Mouse (Mus musculus): ENCODE results near the gene Serpinb9b. TPM values are rescaled to one million over a fixed set of nuclear protein-coding genes. Genes with fewer than 3 reads are reported as not detected.
A peak's percentile ranks its signal among the peaks of the same experiment; 100 is the strongest.

Gene Serpinb9b
- polyA plus RNA-seq, 1 experiment from 2014 or later, result 0.16 TPM

DNA sequence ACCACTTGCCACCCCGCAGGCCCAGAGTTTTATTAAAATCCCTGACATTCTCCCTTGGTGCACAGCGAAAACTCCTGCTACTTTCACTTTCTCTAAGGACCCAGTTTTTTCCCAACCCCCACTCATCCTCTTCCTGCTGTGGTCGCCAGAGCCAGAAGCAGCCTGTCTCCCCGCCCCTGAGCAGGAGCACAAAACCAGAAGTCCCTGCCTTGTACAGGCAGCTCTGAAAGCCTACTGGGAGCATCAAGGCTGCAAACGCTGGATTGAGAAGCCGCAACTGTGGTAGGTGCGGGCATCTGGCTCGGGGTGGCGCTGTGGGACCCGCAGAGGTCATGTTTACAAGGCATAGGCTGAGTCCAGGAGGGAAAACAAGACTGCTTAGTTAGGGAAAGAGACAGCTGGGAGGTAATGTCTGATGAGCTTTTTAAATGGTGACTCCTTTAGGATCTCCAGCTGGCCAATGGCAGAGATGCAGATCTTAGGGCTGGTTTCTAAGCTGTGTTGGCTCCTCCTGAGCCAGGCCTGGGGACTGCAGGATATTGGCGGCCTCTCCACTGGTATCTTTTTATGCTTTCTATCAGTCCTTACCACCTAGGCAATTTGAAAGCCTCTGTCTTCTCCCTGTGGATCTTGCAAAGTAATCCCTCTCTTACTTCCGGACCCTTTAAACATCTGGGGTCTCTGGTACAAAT lies 22.7 kb upstream of the Serpinb9b start:
- Histone ChIP-seq H3K4me2 (ENCODE audit: low read depth, low read length) (peak overlapping the region; percentile 74), H3K4me3 (ENCODE audit: low read length) (peak overlapping the region; percentile 48), H3K9ac (ENCODE audit: low read depth, low read length) (peak overlapping the region; percentile 63), H3K9me3 (ENCODE audit: control insufficient read depth, low read length) (no peaks in the 10 kb centered on the region), H3K36me3 (ENCODE audit: control insufficient read depth, insufficient read depth, low read length) (no peaks in the 10 kb centered on the region), H3K27ac (ENCODE audit: low read length) (peak overlapping the region; percentile 88), H3K4me1 (ENCODE audit: control insufficient read depth, insufficient read depth, low read length) (peaks cover 8% of the 10 kb centered on the region), H3K27me3 (replicated peaks; ENCODE audit: control insufficient read depth, insufficient read depth, low read length) (no peaks in the 10 kb centered on the region)
- peak; percentile 95 for ATAC-seq
- WGBS, result 11% methylated on average over 12 of the region's 12 CpGs

DNA sequence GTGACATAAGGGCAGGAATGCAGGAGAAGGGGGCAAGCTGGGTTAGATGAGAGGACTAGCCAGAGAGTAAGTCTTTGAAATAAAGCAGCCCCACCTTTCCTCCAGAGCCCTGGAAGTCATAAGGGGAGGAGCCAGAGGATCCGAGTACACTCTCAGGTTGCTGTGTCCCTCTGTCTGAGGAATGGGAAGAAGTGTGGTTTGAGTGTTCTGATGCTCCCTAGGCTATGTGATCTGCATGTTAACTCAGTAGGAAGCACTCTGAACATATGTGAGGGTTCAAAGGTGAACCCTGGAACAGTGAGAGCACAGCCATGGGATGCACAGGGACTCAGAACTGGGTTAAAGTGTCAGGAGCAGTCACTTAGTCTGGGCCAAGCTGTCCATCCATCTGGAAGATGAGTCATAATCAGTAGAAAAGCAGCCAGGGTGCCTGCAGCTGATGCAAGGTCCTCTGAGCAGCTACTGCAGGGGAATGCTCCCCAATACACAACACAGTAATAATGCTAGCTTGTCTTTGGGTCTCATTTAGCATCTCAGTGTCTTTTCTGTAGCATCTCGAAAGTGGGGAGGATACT lies 21.6 kb upstream of the Serpinb9b start:
- no peak overlapping the region for H3K4me2 ChIP-seq (ENCODE audit: low read depth, low read length)
- H3K4me3 ChIP-seq (ENCODE audit: low read length), result no peak overlapping the region
- H3K36me3 ChIP-seq (ENCODE audit: control insufficient read depth, insufficient read depth, low read length), result no peaks in the 10 kb centered on the region
- no peak overlapping the region for H3K9ac ChIP-seq (ENCODE audit: low read depth, low read length)
- ATAC-seq, result no peak; the same call in 1 of the 2 replicates
- 50% methylated on average over 2 of the region's 2 CpGs for WGBS
- H3K9me3 ChIP-seq (ENCODE audit: control insufficient read depth, low read length), result no peaks in the 10 kb centered on the region
- no peak overlapping the region for H3K27ac ChIP-seq (ENCODE audit: low read length)
- no peaks in the 10 kb centered on the region for H3K27me3 ChIP-seq (replicated peaks; ENCODE audit: control insufficient read depth, insufficient read depth, low read length)
- peaks cover 8% of the 10 kb centered on the region for H3K4me1 ChIP-seq (ENCODE audit: control insufficient read depth, insufficient read depth, low read length)

DNA sequence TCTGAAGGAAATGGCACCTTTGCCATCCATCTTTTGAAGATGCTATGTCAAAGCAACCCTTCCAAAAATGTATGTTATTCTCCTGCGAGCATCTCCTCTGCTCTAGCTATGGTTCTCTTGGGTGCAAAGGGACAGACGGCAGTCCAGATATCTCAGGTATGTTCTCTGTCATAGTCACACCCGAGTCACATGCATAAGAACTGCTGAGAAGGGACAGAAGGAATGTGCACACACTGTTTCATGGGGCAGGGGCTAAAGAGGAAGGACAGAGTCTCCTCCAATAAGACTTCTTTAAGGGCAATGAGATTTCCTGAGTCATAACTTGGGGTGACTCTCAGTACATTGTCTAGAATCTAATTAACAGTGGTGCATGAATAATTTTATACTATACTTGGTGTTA lies 20.7 kb upstream of the Serpinb9b start:
- H3K4me3 ChIP-seq (ENCODE audit: low read length), result no peak overlapping the region
- no peak overlapping the region for H3K9ac ChIP-seq (ENCODE audit: low read depth, low read length)
- H3K9me3 ChIP-seq (ENCODE audit: control insufficient read depth, low read length), result no peaks in the 10 kb centered on the region
- H3K27ac ChIP-seq (ENCODE audit: low read length), result no peak overlapping the region
- WGBS, result 82% methylated on average over 3 of the region's 3 CpGs
- peaks cover 8% of the 10 kb centered on the region for H3K4me1 ChIP-seq (ENCODE audit: control insufficient read depth, insufficient read depth, low read length)
- no peak overlapping the region for H3K4me2 ChIP-seq (ENCODE audit: low read depth, low read length)
- ATAC-seq, result no peak
- no peaks in the 10 kb centered on the region for H3K36me3 ChIP-seq (ENCODE audit: control insufficient read depth, insufficient read depth, low read length)
- no peaks in the 10 kb centered on the region for H3K27me3 ChIP-seq (replicated peaks; ENCODE audit: control insufficient read depth, insufficient read depth, low read length)

DNA sequence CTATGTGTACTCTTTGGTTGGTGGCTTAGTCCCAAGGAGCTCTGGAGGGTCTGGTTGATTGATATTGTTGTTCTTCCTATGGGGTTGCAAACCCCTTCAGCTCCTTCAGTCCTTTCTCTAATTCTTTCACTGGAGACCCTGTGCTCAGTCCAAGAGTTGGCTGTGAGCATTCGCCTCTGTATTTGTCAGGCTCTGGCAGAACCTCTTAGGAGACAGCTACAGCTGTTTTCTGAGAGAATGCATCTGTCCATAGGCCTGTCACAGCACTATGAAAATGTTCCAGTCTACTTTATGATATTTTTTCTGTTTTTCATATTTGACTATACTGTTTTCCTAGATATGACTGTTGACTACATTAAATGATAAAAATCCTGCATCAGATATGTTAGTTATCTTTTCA lies 14.8 kb upstream of the Serpinb9b start:
- Histone ChIP-seq H3K4me3 (ENCODE audit: low read length) (no peak overlapping the region), H3K9me3 (ENCODE audit: control insufficient read depth, low read length) (no peaks in the 10 kb centered on the region), H3K27ac (ENCODE audit: low read length) (no peak overlapping the region), H3K9ac (ENCODE audit: low read depth, low read length) (no peak overlapping the region), H3K4me2 (ENCODE audit: low read depth, low read length) (no peak overlapping the region), H3K27me3 (replicated peaks; ENCODE audit: control insufficient read depth, insufficient read depth, low read length) (no peaks in the 10 kb centered on the region), H3K36me3 (ENCODE audit: control insufficient read depth, insufficient read depth, low read length) (no peaks in the 10 kb centered on the region), H3K4me1 (ENCODE audit: control insufficient read depth, insufficient read depth, low read length) (no peaks in the 10 kb centered on the region)
- 73% methylated on average over 1 of the region's 1 CpGs for WGBS
- no peak for ATAC-seq

DNA sequence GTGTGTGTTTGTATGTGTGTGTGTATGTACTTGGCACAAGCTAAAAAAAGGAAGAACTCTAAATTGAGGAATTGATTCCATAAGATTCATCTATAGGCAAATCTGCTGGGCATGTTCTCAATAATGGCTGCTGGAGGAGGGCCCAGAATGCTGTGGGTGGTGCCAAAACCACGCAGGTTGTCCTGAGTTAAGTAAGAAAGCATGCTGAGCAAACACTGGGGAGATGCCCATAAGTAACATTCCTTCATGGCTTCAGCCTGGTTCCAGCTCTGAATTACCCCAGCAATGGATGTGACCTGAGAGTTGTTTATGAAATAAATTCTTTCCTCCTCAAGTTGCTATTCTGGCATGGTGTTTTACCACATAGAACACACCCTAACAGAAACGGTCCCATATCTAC lies 13.9 kb upstream of the Serpinb9b start:
- WGBS, result 46% methylated on average over 2 of the region's 2 CpGs
- ATAC-seq, result no peak

DNA sequence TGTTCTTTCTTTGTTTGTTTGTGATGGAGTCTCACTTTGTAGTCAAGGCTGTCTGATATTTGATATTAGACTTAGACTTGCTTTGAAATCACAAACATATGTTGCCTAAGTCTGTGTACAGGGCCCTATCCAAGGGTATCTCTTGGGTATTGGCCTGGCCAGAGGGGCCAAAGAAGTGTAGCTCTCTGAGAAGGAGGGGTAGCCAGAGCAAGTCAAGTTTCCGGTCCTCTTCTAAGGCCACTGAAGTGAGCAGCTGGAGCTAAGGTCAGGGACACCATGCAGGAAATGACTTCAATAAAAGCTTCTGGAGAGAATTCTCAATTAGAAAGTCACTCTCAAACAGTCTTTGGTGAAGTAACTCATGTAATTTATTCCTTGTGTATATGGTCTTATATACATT lies 4.8 kb upstream of the Serpinb9b start:
- H3K36me3 ChIP-seq (ENCODE audit: control insufficient read depth, insufficient read depth, low read length), result no peaks in the 10 kb centered on the region
- H3K9ac ChIP-seq (ENCODE audit: low read depth, low read length), result no peak overlapping the region
- no peaks in the 10 kb centered on the region for H3K4me1 ChIP-seq (ENCODE audit: control insufficient read depth, insufficient read depth, low read length)
- H3K9me3 ChIP-seq (ENCODE audit: control insufficient read depth, low read length), result no peaks in the 10 kb centered on the region
- WGBS, result 71% methylated on average over 1 of the region's 1 CpGs
- H3K27me3 ChIP-seq (replicated peaks; ENCODE audit: control insufficient read depth, insufficient read depth, low read length), result no peaks in the 10 kb centered on the region
- H3K4me2 ChIP-seq (ENCODE audit: low read depth, low read length), result no peak overlapping the region
- H3K4me3 ChIP-seq (ENCODE audit: low read length), result no peak overlapping the region
- ATAC-seq, result no peak
- H3K27ac ChIP-seq (ENCODE audit: low read length), result no peak overlapping the region

More for the DNA sequence above, 13.9 kb upstream of the Serpinb9b start:
- Histone ChIP-seq H3K4me2 (ENCODE audit: low read depth, low read length) (no peak overlapping the region), H3K36me3 (ENCODE audit: control insufficient read depth, insufficient read depth, low read length) (no peaks in the 10 kb centered on the region), H3K4me1 (ENCODE audit: control insufficient read depth, insufficient read depth, low read length) (no peaks in the 10 kb centered on the region), H3K9ac (ENCODE audit: low read depth, low read length) (no peak overlapping the region), H3K9me3 (ENCODE audit: control insufficient read depth, low read length) (no peaks in the 10 kb centered on the region), H3K27me3 (replicated peaks; ENCODE audit: control insufficient read depth, insufficient read depth, low read length) (no peaks in the 10 kb centered on the region), H3K27ac (ENCODE audit: low read length) (no peak overlapping the region), H3K4me3 (ENCODE audit: low read length) (no peak overlapping the region)

DNA sequence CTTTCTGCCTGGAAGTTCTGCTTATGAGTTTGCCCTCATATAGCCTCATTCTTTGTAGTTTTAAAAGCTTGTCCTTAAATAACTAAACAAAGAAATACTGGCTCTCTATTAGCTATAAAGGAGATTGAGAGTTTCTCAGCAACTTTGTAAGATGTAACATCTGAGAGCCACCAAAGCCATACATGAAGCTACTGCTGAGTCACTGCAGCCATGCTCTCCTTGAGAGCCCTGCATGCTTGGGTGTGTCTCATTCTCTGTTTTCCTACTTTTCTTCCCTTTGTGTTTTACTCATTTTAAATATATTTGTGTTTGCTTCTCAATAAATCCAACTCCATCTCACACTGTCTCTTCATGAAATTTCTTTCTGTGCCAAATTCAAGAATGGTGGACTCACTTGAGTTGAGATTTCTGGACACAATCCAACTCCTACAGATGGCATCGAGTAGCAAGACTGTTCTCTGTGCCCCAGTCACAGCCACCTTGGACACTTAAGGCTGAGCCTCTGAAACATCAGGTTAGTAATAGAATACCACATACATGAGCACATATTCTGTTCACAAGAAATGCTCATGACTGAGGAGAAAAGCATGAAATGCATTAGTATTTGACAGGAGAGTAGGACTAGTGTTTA lies 674 bp upstream of the Serpinb9b start:
- H3K9ac ChIP-seq (ENCODE audit: low read depth, low read length), result no peak overlapping the region
- H3K4me3 ChIP-seq (ENCODE audit: low read length), result no peak overlapping the region
- H3K36me3 ChIP-seq (ENCODE audit: control insufficient read depth, insufficient read depth, low read length), result no peaks in the 10 kb centered on the region
- no peak for ATAC-seq
- peaks cover 2% of the 10 kb centered on the region; the same call in 1 of the 2 replicates for H3K4me1 ChIP-seq (ENCODE audit: control insufficient read depth, insufficient read depth, low read length)
- WGBS, result 66% methylated on average over 1 of the region's 1 CpGs
- H3K27me3 ChIP-seq (replicated peaks; ENCODE audit: control insufficient read depth, insufficient read depth, low read length), result no peaks in the 10 kb centered on the region
- no peak overlapping the region for H3K27ac ChIP-seq (ENCODE audit: low read length)
- H3K4me2 ChIP-seq (ENCODE audit: low read depth, low read length), result no peak overlapping the region
- no peaks in the 10 kb centered on the region for H3K9me3 ChIP-seq (ENCODE audit: control insufficient read depth, low read length)

DNA sequence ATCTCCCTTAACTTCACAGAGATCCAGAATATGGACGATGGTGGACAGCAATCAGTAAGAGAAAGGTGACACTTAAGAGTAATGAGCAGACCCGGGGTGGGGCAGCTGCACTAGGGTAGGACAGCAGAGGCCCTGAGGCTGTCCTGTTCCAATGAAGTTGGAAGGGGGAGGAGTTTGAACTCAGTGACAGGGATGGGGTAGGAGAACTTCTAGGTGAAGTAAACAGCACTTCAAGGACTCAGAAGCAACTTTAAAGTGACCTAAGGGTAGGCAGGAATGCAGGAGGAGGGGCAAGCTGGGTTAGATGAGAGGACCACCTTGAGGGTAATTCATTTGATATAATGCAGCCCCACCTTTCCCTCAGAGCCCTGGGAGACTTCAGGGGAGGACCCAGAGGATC lies 930 bp downstream of the Serpinb9b start:
- Histone ChIP-seq H3K27me3 (replicated peaks; ENCODE audit: control insufficient read depth, insufficient read depth, low read length) (no peaks in the 10 kb centered on the region), H3K4me1 (ENCODE audit: control insufficient read depth, insufficient read depth, low read length) (peaks cover 2% of the 10 kb centered on the region; the same call in 1 of the 2 replicates), H3K9ac (ENCODE audit: low read depth, low read length) (no peak overlapping the region), H3K27ac (ENCODE audit: low read length) (no peak overlapping the region), H3K4me3 (ENCODE audit: low read length) (no peak overlapping the region), H3K9me3 (ENCODE audit: control insufficient read depth, low read length) (no peaks in the 10 kb centered on the region), H3K4me2 (ENCODE audit: low read depth, low read length) (no peak overlapping the region), H3K36me3 (ENCODE audit: control insufficient read depth, insufficient read depth, low read length) (no peaks in the 10 kb centered on the region)
- 0 out of 2 replicates have a peak, but pooled peaks have one; percentile 21 for ATAC-seq
- 20% methylated on average over 2 of the region's 2 CpGs for WGBS

DNA sequence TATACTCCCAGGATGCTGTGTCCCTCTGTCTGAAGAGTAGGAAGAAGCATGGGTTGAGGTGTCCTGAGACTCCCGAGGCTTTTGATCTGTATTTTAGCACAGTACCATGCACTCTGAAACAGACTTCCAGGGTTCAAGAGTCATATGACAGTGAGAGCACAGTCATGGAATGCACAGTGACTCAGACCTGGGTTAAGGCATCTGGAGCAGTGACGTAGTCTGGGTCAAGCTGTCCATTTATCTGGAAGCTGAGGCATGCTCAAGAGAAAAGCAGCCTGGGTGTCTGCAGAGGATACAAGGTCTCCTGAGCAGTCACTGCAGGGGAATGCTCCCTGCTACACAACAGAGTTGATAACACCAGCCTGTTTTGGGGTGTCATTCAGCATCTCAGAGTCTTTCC lies 1.3 kb downstream of the Serpinb9b start:
- Histone ChIP-seq H3K36me3 (ENCODE audit: control insufficient read depth, insufficient read depth, low read length) (no peaks in the 10 kb centered on the region), H3K9me3 (ENCODE audit: control insufficient read depth, low read length) (no peaks in the 10 kb centered on the region), H3K9ac (ENCODE audit: low read depth, low read length) (no peak overlapping the region), H3K4me2 (ENCODE audit: low read depth, low read length) (no peak overlapping the region), H3K4me3 (ENCODE audit: low read length) (no peak overlapping the region), H3K27ac (ENCODE audit: low read length) (no peak overlapping the region), H3K27me3 (replicated peaks; ENCODE audit: control insufficient read depth, insufficient read depth, low read length) (no peaks in the 10 kb centered on the region), H3K4me1 (ENCODE audit: control insufficient read depth, insufficient read depth, low read length) (peaks cover 2% of the 10 kb centered on the region; the same call in 1 of the 2 replicates)
- peak; percentile 56; the same call in 1 of the 2 replicates for ATAC-seq
- WGBS, result 62% methylated on average over 2 of the region's 2 CpGs
